Mouse (Mus musculus): ENCODE measurements at regions not wholly inside any gene's neighbourhood (a gene's known extent, or its start where the extent isn't known, plus 50 kb on each side); places are given as distances from the start of the nearest gene placed in this dataset.

DNA sequence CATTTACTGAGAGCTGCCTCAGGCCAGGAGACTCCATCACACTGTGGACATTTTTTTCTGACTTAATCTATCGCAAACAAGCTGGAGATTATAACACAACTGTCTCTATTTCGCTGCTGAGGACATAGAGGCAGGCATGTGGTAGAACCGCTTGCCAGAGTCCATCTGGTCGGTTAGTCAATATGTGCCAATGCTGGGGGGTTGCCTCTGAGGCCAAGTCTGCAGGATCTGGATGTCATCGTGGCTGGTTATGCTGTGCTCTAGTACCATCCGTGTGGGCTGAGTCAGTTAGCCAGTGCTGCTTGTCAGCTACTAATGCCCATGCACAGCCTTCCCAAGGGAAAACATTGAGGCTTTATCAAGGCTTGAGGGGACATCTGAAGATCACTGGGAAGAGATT is 237.1 kb upstream of the Zdhhc25 start:
- intact Hi-C loops (cut with DNase I), result no loop called here

- intact Hi-C loops (cut with DNase I), result no loop called here
Measured at GRCm38 (mm10) chr15:88370366-88370765, 229.7 kb upstream of the Zdhhc25 start.

DNA sequence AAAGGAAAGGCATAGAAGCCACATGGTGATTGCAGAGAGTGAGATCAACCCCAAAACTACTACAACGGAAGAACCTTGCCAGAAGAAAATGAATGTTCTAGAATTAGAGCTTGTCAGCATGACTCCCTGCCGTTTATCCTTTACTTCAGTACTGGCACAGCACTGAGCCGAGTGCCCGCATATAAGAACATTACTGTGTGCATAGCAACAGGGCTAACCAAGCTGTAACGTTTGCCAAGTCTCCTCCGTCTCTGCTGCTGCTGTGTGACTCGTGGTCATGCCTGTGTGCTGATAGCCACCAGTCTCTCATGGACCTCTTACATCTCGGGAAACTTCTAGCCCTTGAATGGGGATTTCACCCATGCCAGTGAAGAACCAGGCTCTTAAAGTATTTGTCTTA is 228.1 kb upstream of the Zdhhc25 start:
- intact Hi-C loops (cut with DNase I), result no loop called here

- intact Hi-C loops (cut with DNase I), result no loop called here
Measured at GRCm38 (mm10) chr15:88373923-88374322, 226.2 kb upstream of the Zdhhc25 start.

DNA sequence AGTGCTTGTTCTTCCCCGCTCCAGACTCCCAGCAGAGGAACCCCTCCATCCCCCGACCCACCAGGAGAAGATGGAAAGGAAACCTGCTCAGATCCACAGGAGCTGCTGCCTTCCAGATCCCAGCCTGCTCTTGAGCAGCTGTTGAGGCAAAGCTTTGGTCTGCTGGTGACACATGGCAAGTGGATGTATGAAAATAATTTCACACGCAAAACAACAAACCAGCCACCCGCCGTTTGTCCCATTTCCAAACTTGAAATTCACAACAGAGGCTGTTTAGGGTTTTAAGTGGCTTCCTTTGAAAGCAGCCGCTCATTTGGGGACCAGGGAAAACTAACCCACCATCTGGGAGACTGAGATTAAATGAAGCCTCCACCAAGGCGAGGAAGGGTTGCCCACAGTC is 220.8 kb upstream of the Zdhhc25 start:
- intact Hi-C loops (cut with DNase I), result no loop called here

- intact Hi-C loops (cut with DNase I), result no loop called here
Measured at GRCm38 (mm10) chr15:88379951-88380623, 220.0 kb upstream of the Zdhhc25 start.

DNA sequence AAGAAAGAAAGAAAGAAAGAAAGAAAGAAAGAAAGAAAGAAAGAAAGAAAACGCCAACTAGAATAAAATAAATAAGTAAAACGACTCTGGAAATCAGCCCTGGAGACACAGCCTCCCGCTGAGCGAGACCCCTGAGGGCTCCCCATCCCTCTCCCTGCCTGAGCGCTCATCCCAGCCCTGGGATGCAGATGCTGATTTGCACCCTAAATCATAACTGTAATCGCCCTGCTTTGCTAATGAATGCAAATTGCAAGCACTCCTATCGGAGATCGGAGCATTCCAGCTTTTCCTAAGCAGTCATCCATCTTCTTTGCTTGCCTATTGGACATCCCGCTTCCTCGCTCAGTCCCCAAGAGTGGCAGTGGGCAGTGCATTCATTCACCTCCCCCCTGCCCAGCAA is 218.7 kb upstream of the Zdhhc25 start:
- intact Hi-C loops (cut with DNase I), result no loop called here

DNA sequence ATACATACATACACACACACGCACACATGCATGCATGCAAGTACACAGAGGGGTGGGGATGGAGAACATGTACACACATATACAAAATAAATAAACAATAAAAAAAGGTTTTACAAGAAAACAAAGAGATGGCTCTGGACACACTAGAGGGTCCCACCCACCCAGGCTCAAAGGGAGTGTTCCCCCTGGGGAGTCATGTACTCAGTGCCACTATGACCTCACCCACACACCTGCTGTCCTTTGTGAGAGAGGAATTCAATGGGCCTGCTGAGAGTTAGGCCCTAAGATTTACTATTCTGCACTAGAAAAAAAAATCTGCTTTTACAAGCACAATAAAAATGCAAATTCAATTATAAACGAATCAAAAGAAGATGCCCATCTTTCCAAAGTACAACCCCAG is 214.2 kb upstream of the Zdhhc25 start:
- intact Hi-C loops (cut with DNase I), result no loop called here

DNA sequence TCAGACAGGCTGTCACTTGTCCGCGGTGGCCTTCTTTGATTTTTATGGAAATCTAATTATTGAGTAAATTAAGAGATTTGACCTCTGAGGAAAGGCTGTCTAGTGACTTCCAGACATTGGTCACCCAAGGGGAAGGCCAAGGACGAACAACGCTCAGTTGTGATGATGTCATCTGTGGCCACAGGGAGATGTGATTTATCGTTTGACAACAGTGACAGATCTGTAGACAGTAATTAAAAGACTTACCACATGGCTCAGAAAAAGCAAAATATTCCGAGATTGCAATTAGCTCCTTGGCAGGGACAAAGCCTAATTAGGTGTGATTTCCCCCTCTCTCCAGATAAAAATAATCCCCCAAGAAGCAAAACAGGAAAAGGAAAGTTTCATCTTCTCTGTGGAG is 213.4 kb upstream of the Zdhhc25 start:
- intact Hi-C loops (cut with DNase I), result no loop called here

GRCm38 (mm10) chr15:88391822-88392221 is 208.3 kb upstream of the Zdhhc25 start:
- intact Hi-C loops (cut with DNase I), result no loop called here

DNA sequence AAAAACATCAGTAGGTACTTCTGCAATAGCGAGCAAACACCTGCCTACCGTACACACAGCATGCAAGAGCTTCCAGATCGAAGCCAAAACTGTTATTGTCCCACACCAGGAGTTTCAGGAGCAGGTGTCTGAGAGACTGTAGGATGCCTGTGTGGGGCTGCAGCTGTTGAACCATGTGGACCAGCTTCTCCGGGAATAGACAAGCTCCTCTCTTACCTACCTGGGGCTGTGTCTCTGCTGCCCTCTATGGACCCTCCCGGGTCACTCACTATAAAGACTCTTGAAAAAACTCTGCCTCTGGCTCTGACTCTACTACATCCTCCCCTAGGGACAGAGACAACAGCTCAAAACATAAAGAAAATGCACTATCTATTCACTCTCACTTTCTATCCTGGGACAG is 201.0 kb upstream of the Zdhhc25 start:
- intact Hi-C loops (cut with DNase I), result no loop called here

- intact Hi-C loops (cut with DNase I), result no loop called here
Measured at GRCm38 (mm10) chr15:88399989-88400388, 200.1 kb upstream of the Zdhhc25 start.

DNA sequence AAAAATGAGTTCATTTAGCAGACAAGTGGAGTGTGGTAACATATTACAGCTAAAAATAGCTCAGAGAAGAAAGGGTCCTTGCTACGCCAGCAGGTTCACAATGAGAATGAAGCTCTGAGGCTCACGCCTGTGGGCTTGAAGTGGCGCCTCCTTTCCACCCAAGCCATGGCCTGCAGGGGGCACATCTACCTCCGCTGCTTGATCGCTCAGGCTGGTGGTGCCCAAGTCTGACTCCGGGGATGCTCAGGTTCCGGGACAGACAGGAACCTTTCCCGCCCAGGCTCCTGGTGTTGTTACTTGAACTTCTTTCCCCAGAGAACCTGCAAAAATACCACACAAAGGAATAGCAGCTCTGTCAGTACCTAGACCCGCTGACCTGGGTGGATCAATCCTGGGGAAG is 199.3 kb upstream of the Zdhhc25 start:
- intact Hi-C loops (cut with DNase I), result no loop called here

DNA sequence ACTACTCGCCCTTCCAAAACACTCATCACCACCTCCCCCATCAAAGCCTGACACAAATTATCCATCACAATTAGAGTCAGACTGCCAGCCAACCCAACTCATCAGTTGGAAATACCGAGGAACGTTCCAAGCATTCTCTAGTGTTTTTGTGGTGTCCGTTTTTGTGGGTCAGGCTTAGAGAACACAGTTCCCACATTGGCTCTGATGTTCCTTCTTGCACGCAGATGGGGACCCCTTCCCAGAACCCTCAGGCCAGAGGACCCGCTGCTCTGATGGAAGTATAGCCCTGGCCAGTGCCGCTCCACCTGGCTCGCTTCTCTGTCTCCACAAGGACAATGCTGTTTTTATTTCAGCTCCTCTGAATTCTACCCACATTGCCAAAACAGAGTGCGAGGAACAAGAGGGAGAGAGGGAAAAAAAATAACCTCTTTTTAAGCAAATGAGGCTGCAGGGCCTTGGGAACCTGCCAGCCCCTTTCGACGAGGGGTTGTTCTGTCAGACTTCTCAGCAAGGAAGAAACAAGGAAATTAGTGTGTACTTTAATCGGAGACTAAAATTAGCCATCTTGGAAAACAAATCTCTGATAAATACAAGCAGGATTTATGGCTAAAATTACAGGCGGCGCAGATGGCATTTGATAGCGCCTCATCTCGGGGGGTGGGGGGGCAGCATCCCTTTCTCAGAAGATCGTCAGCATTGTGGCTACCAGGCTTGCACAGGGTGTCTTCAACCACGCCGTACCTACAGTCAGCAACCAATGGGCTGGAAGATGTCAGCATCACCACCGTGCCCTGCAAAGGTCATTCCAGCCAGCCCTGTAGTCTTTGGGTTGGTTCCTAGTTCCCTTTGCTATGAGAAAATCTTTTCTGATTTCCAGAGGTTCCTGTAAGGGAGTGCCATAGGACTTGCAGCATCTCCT is 191.4 kb upstream of the Zdhhc25 start:
- intact Hi-C loops (cut with DNase I), result no loop called here

- intact Hi-C loops (cut with DNase I), result no loop called here
Measured at GRCm38 (mm10) chr15:88414206-88414605, 185.9 kb upstream of the Zdhhc25 start.

DNA sequence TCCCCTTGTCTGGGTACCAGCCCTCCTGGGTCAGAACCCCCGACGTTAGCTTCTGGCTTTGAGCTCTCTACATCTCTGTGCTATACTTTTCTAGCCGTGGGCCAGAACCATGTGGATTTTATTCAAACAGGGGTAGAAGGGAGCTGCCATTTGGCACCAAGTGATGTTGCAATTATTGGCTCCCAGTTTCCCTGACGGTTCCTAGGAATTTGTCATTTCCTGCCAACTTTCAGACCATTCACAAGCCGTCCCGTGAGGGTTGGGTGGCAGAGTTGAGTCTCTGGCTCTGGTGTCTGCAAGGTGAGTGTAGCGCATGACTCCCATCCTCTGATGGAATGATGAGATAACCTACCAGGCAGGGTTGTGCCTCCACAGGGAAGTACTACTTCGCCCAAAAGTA is 181.2 kb upstream of the Zdhhc25 start:
- intact Hi-C loops (cut with DNase I), result no loop called here

GRCm38 (mm10) chr15:88428441-88428840 is 171.7 kb upstream of the Zdhhc25 start:
- intact Hi-C loops (cut with DNase I), result no loop called here

DNA sequence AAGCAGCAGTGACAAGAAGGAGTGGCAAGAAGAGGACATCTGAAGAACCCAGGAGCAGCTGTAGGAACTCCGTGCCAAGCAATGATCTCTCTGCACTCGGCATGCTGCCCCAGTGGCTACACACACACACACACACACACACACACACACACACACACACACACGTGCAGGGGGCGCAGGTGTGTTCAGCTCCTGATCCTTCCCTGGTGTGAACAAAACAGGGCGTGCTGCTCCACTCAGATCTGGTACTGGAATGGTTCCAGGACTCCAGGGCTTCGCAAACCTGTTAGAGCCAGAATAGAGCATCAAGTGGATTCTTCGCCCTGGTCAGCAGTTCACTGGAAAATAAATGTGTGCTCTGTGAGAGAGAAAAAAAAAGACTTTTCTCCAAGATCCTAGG is 169.2 kb upstream of the Zdhhc25 start:
- intact Hi-C loops (cut with DNase I), result no loop called here

GRCm38 (mm10) chr15:88448272-88448671 is 151.8 kb upstream of the Zdhhc25 start:
- intact Hi-C loops (cut with DNase I), result no loop called here

- intact Hi-C loops (cut with DNase I), result no loop called here
Measured at GRCm38 (mm10) chr15:88451241-88451640, 148.9 kb upstream of the Zdhhc25 start.

- intact Hi-C loops (cut with DNase I), result loop anchor here (10.0 kb wide), 1 partner anchor 153 kb away; no protein-coding TSS in a partner anchor
Measured at GRCm38 (mm10) chr15:88468107-88468506, 132.0 kb upstream of the Zdhhc25 start.

- intact Hi-C loops (cut with DNase I), result loop anchor here (10.0 kb wide), 1 partner anchor 154 kb away; no protein-coding TSS in a partner anchor
Measured at GRCm38 (mm10) chr15:88468810-88469209, 131.3 kb upstream of the Zdhhc25 start.
